Mouse (Mus musculus) cerebellum, postnatal 25 days (tissue): ENCODE data around the gene Pex19.
A peak's percentile ranks its signal among the peaks of the same experiment; 100 is the strongest.

Experiments used
- DNase-seq, 2 experiments: peaks; one replicate each; pipeline ENCODE4 v3.0.0; 2021; ENCODE audit warnings: mixed read lengths in 2 of 2

Gene Pex19

GRCm38 (mm10) chr1:172134072-172134471, 7.5 kb downstream of the Pex19 start:
- no peak for DNase-seq

GRCm38 (mm10) chr1:172140160-172140559, 13.6 kb downstream of the Pex19 start:
- DNase-seq, result no peak

GRCm38 (mm10) chr1:172140825-172141224, 14.3 kb downstream of the Pex19 start:
- DNase-seq, result no peak

- DNase-seq, result no peak
Measured at GRCm38 (mm10) chr1:172141529-172141928, 15.0 kb downstream of the Pex19 start.

- DNase-seq, result peak; percentile 43 to 73
Measured at GRCm38 (mm10) chr1:172143570-172143969, 17.0 kb downstream of the Pex19 start.

GRCm38 (mm10) chr1:172147835-172148278, 21.3 kb downstream of the Pex19 start, which contains the start of gene Dcaf8:
TSS of gene Dcaf8 (plus strand) at chr1:172148084.
- peak; percentile 97 to 98 for DNase-seq

GRCm38 (mm10) chr1:172148279-172148954, 21.9 kb downstream of the Pex19 start:
- DNase-seq, result peak; percentile 57 to 59

GRCm38 (mm10) chr1:172148955-172149815, 22.6 kb downstream of the Pex19 start:
- DNase-seq, result no peak

GRCm38 (mm10) chr1:172154536-172154935, 28.0 kb downstream of the Pex19 start:
- no peak for DNase-seq

GRCm38 (mm10) chr1:172155518-172155917, 29.0 kb downstream of the Pex19 start:
- DNase-seq, result no peak

- no peak for DNase-seq
Measured at GRCm38 (mm10) chr1:172159970-172160369, 33.4 kb downstream of the Pex19 start.

- no peak for DNase-seq
Measured at GRCm38 (mm10) chr1:172160508-172160907, 34.0 kb downstream of the Pex19 start.

GRCm38 (mm10) chr1:172162009-172162408, 35.5 kb downstream of the Pex19 start:
- DNase-seq, result peak; percentile 44 to 66

- no peak for DNase-seq
Measured at GRCm38 (mm10) chr1:172162959-172163358, 36.4 kb downstream of the Pex19 start.

GRCm38 (mm10) chr1:172167911-172168310, 41.4 kb downstream of the Pex19 start:
- no peak for DNase-seq

- no peak for DNase-seq
Measured at GRCm38 (mm10) chr1:172169809-172170208, 43.3 kb downstream of the Pex19 start.

GRCm38 (mm10) chr1:172172381-172172780, 45.8 kb downstream of the Pex19 start:
- DNase-seq, result no peak

- no peak for DNase-seq
Measured at GRCm38 (mm10) chr1:172173181-172173580, 46.6 kb downstream of the Pex19 start.

GRCm38 (mm10) chr1:172177791-172178190, 51.2 kb downstream of the Pex19 start:
- peak in 1 of 2 experiments; percentile 57 for DNase-seq

GRCm38 (mm10) chr1:172179102-172179501, 52.5 kb downstream of the Pex19 start:
- peak in 1 of 2 experiments; percentile 62 for DNase-seq

- no peak for DNase-seq
Measured at GRCm38 (mm10) chr1:172180881-172181280, 54.3 kb downstream of the Pex19 start.

GRCm38 (mm10) chr1:172181777-172182176, 55.2 kb downstream of the Pex19 start:
- DNase-seq, result peak in 1 of 2 experiments; percentile 52

GRCm38 (mm10) chr1:172183056-172183455, 56.5 kb downstream of the Pex19 start:
- DNase-seq, result no peak

- DNase-seq, result no peak
Measured at GRCm38 (mm10) chr1:172183915-172184314, 57.4 kb downstream of the Pex19 start.
